Mouse (Mus musculus): ENCODE results near the gene Arhgap6. TPM values are rescaled to one million over a fixed set of nuclear protein-coding genes. Genes with fewer than 3 reads are reported as not detected.

Arhgap6 gene
- total RNA-seq, 2 experiments from 2014 or later: 3.5 to 5.7 TPM

DNA sequence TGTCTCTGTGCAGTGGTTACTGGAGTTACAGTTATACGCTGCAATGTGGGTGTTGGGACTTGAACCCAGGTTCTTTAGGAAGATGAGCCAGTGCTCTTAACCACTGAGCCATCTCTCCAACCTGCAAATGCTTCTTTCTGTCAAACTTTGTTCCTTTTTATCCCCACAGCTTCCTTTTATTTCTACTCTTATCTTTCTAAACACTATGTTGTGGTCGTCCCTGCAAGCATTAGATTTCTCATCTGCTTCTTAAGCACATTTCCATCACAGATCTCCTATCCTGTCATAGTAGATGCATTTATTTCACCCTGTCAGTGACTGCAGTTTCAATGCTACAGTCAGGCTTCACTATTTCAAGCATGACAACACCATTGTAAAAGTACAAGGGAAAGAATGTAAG is 312.5 kb downstream of the Arhgap6 start:
- peak; percentile 70 for ATAC-seq (replicated peaks; ENCODE audit: poor library complexity)

DNA sequence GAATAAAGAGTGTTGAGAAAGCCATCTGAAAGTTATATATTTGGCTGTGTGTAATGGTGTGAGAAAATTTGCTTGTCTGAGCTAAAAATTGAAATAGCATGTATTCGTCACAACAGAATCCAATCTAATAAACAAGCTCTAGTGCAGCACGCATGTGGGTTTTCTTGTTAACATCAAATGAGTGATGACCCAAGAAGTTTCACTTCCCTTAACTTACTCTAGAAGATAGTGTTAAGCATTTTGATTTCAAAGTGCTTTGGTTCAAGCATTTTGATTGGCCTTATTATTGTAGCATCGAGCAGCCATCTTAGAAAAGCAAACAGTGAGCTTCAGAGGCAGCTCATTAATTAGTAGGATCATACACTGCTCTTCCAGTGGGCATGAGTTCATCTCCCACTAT is 315.1 kb downstream of the Arhgap6 start:
- peak; percentile 34 for ATAC-seq (replicated peaks; ENCODE audit: poor library complexity)

DNA sequence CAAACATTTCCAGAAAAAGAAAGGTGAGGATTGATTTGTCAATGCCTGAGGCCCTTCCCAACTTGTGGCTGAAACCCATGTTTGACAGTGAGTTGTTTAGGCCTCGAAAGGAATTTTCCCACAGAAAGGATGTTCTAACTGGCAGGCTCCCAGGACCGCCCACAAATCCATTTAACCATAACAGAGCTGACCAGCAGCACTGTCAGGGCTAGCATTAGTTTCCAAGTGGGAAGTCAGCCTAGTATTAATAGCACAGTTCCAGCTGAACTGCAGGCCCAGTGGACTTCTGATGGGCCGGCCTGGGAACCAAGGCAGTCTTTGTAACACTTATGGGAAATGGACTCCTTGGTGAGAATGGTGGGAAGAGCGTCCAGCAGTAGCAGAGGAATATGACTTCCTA is 317.8 kb downstream of the Arhgap6 start:
- no peak for ATAC-seq (replicated peaks; ENCODE audit: poor library complexity)

DNA sequence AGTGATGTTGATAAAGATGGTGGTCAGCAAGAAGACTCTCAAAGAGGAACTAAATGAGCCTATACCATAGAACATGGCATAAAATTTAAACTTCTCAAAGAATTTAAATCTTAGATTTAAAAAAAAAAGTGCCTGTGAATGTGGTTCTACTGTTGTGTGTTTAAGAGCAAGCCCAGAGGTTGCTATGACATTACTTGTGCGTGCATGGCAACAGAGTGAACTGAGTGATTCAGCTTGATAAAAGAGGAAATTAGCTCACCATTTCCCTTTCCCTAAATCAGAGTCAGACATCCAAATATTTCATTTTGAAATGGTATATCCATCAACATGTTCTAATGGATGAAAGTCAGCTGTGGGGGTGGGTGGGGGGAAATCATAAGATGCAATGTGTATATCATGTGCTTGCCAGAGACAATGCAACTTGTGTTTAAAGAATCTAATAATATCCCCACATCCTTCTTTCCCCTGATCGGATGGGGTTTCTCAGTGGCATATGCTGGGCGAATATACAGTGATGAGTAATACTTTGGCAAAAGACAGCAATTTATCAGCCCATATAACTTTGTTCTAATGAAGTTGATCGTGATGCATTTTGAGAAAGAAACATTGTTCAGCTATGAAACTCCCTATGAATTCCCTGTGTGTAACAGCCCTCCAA is 328.3 kb downstream of the Arhgap6 start:
- peak; percentile 87 for ATAC-seq (replicated peaks; ENCODE audit: poor library complexity)

DNA sequence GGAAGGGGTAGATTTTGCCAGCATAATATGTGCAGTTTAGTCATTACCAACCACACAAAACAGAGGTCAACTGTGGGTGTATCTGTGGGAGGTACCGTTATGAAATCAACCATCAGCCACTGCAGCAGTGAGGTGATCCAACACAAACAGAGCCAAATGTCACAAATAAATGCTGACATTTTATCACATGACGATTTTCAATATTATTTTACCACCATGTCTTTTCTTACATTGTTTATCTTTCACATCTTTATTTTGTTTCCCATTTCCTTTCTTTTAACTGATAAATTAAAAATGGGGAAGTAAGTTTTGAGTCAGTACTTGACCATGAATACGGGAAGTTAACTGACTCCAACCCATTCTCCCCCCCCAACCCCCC is 328.9 kb downstream of the Arhgap6 start:
- ATAC-seq (replicated peaks; ENCODE audit: poor library complexity): peak; percentile 72

DNA sequence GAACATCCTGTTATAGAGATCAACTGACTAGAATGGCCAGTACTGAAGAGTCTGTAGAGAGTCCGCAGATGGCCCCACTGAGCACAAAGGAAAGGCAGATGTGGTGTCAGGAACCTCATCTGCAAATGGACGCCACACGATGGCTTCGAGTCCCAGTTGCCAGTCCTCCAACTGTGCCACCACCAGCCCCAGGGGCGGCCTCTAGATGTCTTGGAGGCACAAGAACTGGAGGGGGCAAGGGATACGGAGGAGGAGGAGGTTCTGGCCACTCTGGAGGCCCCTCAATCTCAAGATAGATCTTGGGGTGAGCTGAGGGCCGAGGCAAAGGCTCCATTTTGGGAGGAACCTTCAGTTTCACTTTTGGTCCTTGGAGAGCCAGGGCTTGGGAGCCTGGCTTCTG is 344.9 kb downstream of the Arhgap6 start:
- ATAC-seq (replicated peaks; ENCODE audit: poor library complexity): no peak

DNA sequence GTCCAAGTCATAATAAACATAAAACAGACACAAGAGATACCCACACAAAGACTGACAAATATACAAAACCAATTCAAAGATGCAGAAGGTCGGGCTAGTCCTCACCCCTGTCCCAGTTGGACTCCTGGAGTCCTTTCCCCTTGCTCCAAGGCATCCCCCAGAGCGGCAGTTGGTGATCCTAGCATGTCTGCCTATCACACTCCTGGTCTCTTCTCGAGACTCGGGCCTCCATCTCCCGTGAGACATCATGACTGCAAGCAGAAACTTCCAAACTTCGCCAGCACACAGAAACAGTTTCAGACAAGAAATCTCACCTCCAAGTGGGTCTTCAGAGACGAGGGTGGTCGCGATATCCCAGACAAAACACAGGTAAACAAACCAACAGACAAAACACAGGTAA is 345.6 kb downstream of the Arhgap6 start:
- no peak for ATAC-seq (replicated peaks; ENCODE audit: poor library complexity)

DNA sequence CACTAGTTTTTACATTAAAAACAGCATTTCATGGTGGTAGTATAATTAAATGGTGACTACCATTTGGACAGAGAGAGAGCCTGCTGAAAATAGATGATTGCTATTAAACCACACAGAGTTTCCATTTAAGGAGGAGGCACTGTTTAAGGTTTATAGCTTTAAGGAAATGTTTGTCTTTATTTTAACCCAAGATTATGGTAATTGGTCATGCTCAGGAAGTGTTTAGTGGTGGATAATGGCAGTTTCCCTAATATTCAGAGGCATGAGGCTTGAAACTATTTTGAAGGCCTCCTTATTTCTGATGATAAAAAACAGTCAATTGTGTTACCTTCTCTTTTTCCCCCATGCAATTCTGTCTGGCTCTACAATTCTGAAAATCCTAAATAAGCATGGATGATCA is 358.9 kb downstream of the Arhgap6 start:
- no peak for ATAC-seq (replicated peaks; ENCODE audit: poor library complexity)

DNA sequence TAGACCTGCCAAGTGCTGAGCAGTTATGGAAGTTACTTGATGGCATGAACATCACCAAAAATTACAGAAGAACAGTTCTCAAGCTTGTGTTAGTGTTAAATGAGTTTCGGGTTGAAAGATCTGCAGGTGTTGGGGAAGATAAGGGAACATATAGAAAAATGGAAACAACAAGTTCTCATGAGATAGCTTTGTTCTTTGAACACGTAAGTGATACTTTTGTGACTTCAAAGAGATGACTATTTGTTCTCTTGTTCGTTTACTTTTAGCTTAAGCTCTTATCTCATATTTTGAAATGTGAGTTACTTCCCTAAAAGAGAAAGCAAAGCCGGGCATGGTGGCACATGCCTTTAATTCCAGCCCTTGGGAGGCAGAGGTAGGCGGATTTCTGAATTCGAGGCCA is 363.5 kb downstream of the Arhgap6 start:
- peak; percentile 90 for ATAC-seq (replicated peaks; ENCODE audit: poor library complexity)

DNA sequence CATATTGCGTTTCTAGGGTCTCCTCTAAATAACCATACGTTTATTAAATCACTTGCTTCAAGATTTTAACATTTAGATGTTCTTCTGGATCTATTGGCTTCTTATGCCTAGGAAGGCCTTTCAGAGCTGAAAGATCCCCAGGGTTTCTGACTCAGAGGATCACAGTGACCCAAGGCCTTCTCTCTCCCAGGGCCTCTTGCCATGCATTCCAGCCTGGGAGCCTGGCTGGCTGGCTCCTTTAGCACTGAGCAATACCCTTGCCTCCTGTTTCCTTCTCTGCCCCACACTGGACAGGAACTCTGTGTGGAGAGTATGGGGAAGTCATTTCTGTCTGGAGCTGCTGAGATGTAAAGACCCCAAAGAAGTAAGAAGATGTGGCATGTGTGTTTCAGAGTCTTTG is 376.1 kb downstream of the Arhgap6 start:
- no peak for ATAC-seq (replicated peaks; ENCODE audit: poor library complexity)

DNA sequence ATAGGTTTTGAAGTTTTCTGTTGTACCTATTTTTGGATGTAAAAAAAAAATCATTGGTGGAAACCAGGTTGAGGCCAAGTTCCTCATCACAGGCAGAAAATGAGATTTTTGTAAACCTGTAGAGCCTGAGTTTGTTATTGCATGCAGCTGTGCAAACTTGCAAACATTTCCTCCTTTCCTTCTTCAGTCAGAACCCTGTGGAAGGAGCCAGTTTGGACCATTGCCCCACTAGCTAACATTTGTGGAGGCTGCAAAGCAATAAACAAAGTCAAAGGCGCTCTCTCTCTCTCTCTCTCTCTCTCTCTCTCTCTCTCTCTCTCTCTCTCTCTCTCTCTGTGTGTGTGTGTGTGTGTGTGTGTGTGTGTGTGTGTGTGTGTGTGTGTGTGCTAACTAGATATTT is 378.9 kb downstream of the Arhgap6 start:
- no peak for ATAC-seq (replicated peaks; ENCODE audit: poor library complexity)

DNA sequence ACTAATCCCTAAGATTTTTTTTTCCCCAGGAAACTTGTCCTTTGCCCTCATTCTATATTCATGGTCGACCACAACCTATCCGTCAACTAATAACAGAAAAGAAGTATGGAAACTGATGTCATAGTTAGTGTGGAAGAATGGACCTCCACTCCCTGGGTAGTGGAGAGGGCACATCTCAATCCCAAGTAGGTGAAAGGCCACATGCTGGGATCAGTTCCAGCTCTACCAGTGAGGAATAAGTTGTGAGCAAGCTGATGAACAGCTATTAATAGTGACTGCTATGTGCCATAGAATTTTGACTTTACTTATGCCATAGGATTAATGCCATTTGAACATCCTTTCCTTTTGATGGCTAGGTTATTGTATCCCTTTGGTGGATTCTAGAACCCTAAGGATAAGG is 383.7 kb downstream of the Arhgap6 start:
- ATAC-seq (replicated peaks; ENCODE audit: poor library complexity): no peak

DNA sequence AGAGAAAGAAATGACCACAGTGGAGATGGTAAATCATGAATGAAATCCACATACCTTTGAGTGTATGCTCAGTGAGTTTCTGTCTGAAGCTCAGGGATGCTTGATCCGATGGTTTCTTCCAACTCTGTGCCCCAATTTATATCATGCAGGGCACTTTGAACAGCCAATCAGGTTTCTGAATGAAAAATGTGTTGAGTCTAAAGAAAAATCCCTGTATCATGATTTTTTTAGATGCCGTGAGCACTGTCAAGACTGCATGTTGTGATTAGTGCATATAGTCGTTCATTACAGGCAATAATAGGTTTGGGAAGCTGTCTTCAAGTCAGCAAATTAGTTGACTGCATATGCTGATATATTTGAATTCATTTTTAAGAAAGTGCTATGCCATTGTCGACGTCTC is 392.2 kb downstream of the Arhgap6 start, which contains the start of gene Amelx:
Amelx (minus strand) TSS at position 101 of the 400 bp plus-strand sequence.
- no peak for ATAC-seq (replicated peaks; ENCODE audit: poor library complexity)

DNA sequence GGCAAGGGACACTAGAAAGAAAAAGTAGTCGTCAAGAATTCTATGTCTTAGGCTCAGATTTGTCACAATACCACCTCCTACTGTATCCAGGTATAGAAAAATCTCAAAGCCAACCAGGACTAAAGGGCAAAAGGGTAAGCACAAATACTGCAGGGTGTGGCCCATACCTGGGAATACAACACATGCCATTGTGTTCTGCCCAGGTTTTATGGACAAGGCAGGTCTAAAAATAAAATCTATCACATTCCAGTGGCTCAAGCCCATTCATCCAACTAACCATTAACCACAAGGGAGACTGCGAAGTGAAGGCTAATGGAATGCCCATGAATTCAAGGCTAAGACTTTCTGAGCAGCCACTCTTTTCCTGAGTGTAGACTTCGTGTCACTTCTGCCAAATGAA is 415.1 kb downstream of the Arhgap6 start:
- ATAC-seq (replicated peaks; ENCODE audit: poor library complexity): no peak

DNA sequence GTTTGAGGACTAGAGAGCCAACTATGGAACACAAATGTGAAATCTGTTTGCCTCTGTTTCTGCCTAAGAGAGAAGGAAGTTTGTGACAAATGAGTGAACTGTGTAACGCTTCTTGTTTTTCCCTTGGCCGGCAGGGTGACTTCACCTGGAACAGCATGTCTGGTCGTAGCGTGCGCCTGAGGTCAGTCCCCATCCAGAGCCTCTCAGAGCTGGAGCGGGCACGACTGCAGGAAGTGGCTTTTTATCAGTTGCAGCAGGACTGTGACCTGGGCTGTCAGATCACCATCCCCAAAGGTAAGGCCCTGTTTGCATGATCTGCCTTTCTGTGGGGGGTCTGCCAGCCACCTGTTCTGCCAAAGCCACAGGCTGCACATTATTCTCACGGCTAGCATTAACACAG is 425.2 kb downstream of the Arhgap6 start:
- ATAC-seq (replicated peaks; ENCODE audit: poor library complexity): peak; percentile 67

DNA sequence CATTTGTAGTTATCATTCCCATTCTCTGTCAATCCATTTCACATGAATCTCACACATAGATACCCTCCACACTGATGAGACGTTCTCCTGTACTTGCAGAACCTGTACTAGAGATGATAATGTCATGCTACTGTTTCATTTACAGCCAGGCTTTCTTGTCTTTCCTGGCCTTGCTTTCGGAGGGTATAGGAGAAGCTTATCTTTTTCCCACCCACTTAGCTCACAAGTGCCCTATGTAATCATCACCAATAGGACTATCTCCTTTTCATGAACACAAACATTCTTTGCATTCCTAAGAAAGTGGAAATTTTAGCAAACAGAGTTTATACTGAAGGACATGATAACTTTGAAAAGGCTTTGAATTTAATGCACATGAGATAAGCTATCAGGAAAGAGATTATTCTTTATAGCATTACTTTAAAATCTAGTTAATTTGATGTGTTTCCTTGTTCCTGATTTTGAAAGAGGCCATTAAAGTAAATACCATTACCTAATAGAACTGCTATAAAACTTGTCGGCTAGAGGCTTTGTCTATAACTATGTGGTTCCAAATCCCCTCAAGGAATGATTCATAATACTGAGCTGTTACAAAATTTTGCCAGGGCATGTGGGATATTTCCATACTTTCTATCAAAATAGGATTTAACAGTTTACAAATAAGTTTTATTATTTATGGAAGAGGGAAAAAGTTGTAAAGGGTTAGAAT is 427.6 kb downstream of the Arhgap6 start:
- ATAC-seq (replicated peaks; ENCODE audit: poor library complexity): no peak

DNA sequence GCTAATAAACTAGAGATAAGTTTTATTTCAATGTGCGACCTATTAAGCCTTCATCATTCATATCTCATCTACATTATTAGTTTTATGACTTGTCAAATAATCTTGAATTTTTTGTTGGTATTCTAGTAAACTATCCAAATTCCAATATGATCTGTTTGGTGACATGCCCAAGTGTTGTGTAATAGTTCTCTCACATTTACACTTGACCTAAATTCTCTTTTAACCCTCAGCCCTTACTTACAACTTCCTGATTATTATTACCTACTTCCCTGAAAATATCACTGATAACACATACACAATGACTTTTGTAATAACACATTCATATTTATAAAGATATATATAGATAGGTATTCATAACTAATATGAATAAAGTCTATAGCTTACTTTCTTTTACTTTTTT is 461.0 kb downstream of the Arhgap6 start:
- ATAC-seq (replicated peaks; ENCODE audit: poor library complexity): no peak

DNA sequence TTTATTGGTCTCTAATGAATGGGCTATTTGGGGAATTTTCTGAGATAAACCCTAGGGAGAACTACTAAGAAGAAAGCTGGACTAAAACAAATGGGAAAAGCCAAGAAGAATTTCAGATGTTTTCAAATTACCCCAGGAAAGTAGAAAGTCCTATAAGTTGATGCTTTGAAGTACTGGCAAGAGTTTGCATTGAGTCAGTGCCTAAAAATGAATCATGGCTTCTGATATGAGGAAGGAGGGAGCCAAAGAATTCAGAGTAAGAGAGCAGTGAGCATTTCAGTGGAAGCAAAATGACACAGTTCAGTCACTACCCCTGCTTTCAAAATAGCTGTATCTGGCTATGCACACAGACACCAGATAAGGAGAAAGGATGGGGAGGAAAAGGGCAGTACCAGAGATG is 461.8 kb downstream of the Arhgap6 start:
- ATAC-seq (replicated peaks; ENCODE audit: poor library complexity): no peak

DNA sequence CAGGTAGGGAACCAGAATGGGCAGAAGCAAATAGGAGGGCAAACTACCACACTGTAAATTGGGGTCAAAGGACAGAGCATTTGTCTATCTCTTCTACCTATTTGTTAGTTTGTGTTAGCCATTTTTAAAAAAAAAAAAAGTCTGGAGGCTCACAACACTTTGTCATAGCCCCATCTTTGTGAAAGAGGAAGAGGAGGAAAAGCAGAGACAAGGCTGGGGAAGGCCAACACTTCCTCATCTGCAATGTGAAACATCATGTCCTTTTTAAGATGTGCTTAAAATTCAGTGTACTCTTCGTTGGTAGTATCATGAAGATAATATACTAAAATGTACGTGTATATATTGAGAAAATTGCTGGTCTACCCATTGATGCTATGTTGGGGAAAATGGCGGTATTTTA is 466.1 kb downstream of the Arhgap6 start:
- ATAC-seq (replicated peaks; ENCODE audit: poor library complexity): peak; percentile 38; the same call in 1 of the 2 replicates

DNA sequence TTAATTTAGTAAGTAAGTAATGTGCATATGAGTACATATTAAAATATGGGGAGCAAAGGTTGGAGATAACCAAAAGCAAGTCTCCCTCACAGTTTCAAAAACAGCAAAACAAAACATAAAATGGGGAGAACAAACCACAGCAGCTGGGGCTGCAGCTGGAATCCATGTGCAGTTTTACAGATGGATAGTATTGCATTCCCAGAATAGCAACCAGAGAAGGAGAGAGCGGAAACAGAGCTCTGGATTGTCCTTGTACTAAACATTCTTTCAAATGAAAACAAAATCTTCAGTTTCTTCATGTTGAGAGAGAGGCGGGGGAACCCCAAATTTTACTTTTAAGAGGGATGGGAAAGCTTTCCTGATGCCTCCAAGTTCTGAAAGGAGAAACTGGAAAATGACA is 467.3 kb downstream of the Arhgap6 start:
- no peak for ATAC-seq (replicated peaks; ENCODE audit: poor library complexity)

DNA sequence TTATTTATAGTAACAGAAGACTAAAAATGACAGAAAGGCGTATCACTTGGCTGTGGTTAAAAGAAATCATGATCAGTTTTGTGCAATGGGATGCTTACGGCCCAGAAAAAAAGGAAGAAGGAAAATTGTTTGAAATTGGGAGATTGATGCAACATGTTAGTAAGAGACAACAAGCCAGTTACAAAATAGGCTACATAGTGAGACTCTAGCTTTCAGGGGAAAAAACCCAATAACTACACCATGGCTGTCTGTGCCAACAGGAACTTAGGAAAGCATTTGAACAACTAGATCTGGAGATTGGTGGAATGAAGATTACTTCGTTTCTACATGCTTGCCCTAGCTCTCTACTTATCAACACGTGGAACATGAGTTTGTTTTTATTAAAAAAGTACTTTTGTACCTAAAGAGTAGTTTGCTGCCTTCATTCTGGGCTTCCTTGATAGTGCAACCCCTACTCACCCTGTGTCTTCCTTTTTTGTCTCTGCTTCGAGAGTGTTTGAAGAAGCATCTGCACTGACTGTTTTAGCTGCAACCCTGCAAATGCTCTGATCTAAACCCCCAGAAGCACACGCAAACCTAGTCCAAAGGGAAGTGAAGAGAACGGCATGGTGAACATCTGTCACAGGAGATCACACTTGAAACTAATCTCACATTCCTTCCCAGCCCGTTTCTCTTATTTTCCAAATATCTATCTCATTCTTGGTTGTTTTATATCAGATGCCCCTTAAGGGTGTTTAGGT is 468.7 kb downstream of the Arhgap6 start:
- ATAC-seq (replicated peaks; ENCODE audit: poor library complexity): peak; percentile 95

DNA sequence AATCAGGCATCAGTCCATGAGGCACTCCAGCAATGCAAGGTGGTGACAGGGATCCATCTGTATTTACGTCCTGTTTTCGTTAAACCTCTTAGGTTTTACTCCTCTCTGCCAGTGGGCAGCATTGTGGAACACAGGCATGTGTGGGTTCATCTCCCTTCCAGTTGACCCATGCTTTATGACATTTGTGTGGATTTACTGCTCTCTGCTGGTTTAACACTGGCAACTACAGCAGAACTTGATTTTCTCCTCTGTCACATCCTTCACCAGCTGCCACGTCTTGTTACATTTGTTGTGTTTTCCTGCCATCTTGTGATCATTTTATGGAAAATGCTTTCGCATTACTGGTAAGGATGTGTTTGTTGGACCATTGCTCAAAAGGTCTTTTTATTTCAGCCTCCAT is 504.7 kb downstream of the Arhgap6 start:
- peak; percentile 96 for ATAC-seq (replicated peaks; ENCODE audit: poor library complexity)
